Comparison of ENCODE assay signal across 12 mouse cellular contexts in the genomic region with DNA sequence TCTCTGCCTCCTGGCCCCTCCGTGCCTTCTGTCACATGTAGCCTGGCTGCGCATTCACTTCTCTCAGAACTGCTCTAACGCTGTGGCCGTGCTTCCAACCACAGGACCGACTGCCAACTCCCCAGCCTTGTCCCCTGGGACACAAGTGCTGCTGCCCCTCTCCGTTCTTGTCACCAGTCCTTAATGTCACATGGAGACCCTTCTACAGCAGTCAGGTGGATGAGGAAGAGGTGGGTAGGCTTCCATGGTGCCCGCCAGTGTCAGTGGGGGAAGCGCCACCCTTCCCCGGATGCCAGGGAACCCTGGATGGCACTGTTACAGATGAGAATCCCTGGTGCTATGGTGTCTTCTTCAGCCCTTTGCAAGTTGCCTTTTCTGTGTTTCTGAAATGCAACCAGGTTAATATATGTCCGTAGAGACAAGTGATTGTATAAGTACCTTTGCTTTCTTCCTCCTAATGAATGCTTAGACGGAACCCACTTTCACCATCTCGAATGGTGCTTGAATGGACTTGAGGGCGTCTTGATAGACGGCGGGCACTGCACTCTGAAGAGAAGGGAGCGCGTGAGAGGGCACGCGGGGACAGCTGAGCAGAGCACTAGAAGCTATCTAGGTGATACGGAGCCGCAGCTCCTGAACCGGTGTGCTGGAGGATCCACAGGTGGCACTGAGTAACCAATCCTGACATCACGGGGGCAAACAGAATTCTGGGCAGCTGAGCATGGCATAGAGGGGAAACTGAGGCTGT.
"Had no signal": no experiment of that assay in that cellular context is flagged by ENCODE, and none has a peak within 500 bp of the region (broad histone marks: within the 10 kb centered on the region; RNA-seq: fewer than 3 reads in every experiment).

No protein-coding gene starts in this region.

- H3K4me3 ChIP-seq: left cerebral cortex, adult 2 months; limb, embryonic 15.5 days; liver, embryonic 12.5 days; midbrain, embryonic 12.5 days; neural tube, embryonic 13.5 days; stomach, embryonic 15.5 days had no signal

- DNase-seq: kidney, adult 8-10 months; kidney, postnatal 25 days; retina, postnatal 1 day; right cerebral cortex, postnatal 4 days; spleen, adult 18-20 months; thymus, postnatal 36 days had no signal

- H3K4me1 ChIP-seq: limb, embryonic 15.5 days; midbrain, embryonic 12.5 days; neural tube, embryonic 13.5 days had no signal
